Mouse (Mus musculus) layer of hippocampus, adult 18-20 months (tissue): ENCODE data around the gene Golim4. TPM values are rescaled to one million over a fixed set of nuclear protein-coding genes. Genes with fewer than 3 reads are reported as not detected.

Experiments
- DNase-seq, 2 experiments: peaks; one replicate each; pipeline ENCODE4 v3.0.0; 2022; ENCODE audit warnings: low spot score in 2 of 2
- total RNA-seq, 2 experiments: library from RNA; stranded (reverse); gene quantifications; 2 replicates each; pipeline ENCODE4 v1.2.3; 2021

Gene Golim4
- total RNA-seq, 2 experiments from 2014 or later, result 25.3 to 27.5 TPM

DNA sequence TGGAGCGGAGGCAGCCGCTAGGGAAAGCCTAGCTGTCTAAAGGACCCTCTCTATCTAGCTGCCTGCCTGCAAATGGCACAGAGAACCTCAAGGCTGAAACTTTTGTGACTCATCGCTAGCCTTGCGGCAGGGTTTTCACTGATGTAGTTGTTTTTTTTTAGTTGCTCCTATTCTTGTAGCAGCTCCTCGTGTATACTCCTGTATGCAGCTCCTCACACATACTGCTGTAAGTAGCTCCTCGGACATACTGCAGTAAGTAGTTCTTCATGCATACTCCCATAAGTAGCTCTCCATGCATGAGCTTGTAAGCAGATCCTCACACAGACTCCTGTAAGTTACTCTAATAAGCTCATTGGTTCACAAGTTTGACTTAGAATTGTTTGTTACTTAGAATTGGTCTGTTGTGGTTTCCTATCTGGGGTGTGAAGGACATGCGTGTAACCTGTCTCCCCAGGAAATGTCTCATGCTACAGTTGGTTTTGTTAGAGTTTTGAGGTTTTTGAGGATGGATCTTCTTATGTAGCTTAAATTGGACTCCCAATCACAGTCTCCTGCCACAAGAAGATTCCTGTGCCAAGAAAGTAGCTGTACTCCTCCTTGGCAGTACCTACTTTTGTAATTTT lies 26.7 kb downstream of the Golim4 start:
- no peak for DNase-seq

DNA sequence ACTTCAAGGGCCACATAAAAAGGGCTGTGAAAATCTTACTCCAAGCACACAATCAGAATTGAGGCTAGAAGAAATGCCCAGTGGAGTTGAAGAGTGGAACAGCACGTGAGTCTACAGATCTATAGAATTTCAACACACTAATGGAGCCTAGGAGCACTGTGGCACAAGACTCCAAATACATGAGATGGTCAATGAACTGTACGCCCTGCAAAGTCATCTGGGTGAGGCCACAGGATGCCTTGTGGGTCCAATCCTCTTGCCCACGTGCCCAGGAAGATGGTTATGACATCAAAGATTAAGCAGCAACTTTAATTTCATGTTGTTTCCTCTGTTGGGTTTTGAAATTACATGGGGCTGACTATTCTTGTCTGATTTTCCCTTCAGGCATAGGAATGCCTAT lies 30.4 kb downstream of the Golim4 start:
- no peak for DNase-seq

DNA sequence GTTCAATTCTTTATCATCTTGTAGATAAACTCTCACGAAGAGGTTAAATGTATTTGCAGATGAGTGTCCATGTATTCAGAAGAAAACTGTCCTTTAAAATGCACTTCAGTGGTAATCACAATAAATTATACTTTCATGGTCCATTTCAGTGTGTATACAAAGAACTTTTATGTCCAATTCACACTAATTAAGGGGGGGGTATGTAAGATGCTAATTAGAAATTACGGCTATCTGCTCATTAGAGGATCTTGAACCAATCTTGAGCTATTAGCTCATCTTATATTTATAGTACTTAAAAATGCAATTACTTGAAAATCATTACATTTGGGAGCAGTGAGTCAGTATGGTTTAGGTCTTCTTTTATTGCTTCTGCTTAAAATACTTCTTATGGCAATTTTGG lies 31.6 kb downstream of the Golim4 start:
- no peak for DNase-seq

DNA sequence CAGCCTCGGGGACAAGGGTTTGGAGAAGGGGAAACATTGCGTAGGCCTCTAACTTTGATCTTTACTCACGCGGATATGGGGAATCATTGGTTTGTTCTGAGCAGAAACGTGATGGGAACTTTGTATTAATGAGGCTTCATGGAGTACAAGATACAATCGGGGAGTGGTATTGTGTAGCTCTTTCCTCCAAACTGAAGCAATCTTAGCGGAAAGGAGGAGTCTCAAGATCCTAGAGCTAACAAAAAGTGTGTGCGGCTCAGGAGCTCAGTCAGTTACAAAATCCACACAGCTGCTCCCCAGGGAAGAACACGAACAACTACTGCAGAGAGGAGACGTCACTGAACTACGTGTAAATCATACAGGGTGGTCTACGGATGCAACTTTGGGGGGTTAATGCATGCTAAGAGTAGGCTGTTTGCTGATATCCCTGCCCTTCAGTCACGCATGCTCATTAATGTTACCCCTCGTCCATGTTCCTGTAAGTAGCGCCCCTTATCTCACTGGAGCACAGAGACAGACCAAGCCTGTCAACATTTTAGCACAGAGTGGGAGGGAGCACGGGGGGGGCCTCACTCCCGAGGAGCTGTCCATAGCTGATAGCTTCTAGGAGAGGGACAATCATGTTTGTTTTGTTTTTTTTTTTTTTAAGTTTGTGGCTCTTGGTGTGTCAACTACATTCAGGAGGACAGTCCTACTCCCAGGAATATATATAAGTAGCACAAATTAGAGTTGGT lies 38.8 kb downstream of the Golim4 start:
- no peak for DNase-seq

- DNase-seq, result no peak
These were observed 44.0 kb downstream of the Golim4 start for GRCm38 (mm10) chr3:75912786-75913185.

DNA sequence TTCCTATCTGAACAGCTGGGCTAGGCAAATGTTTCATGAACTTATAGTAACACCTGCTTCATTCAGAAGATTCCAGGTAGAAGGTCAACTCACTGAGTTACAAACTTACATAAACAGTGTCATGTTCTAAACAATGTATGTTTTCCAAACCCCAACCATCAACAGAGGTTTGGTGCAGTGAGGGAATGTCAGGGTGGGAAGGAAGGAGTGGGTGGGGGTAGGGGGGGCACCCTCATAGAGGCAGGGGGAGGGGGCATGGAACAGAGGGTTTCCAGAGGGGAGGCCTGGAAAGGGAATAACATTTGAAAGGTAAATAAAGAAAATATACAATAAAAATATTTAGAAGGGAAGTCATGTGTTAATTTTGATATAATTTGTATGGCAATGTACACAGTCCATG lies 46.0 kb downstream of the Golim4 start:
- no peak for DNase-seq

GRCm38 (mm10) chr3:75910257-75910656 lies 46.5 kb downstream of the Golim4 start:
- peak; percentile 11 to 77 for DNase-seq

- no peak for DNase-seq
These were observed 54.7 kb downstream of the Golim4 start for GRCm38 (mm10) chr3:75901903-75902598.

GRCm38 (mm10) chr3:75895075-75895474 lies 61.7 kb downstream of the Golim4 start:
- DNase-seq, result no peak

DNA sequence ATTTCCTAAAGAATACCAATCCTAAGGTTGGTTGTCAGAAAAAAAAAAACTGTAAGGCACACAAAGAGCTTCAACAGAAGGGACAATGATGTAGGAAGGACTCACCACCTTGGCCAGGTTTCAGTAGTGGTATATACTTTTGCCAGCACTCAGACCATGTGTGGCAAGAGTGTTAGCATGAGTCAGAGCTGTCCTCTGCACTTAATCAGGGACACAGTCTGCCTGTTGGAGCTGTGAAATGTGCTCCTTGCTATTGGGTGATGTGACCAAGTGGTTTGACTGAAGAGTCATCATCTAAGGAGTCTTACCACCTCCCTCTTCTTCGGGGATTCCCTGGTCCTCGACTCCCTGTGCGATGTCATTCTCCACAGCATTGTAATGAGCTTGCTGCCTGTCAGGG lies 65.2 kb downstream of the Golim4 start:
- DNase-seq, result no peak

- no peak for DNase-seq
These were observed 67.4 kb downstream of the Golim4 start for GRCm38 (mm10) chr3:75889323-75889722.

GRCm38 (mm10) chr3:75881582-75881981 lies 75.2 kb downstream of the Golim4 start:
- DNase-seq, result no peak

- no peak for DNase-seq
These were observed 77.5 kb downstream of the Golim4 start for GRCm38 (mm10) chr3:75879269-75879668.

GRCm38 (mm10) chr3:75868886-75869285 lies 87.9 kb downstream of the Golim4 start:
- no peak for DNase-seq

GRCm38 (mm10) chr3:75864203-75864602 lies 92.5 kb downstream of the Golim4 start:
- DNase-seq, result peak in 1 of 2 experiments; percentile 44

- DNase-seq, result peak in 1 of 2 experiments; percentile 37
These were observed 95.1 kb downstream of the Golim4 start for GRCm38 (mm10) chr3:75861677-75862076.

DNA sequence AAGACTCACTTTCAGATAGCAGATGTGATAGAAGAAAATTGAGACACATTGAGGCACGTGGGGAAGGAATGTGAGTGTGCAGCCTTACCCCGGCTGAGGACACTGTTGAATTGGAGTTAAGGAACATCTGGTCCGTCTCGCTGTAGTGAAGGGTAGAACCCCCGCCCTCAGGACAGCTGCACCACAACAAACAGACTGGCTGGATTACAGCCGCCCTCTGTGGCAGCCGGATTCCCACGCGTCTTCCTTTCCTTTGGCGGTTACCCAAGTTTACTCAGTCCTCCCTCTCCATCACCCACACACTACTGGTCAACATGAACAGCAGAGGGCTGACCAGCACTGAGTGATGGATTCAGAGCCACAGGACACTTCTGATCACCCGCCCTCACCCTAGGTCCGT lies 96.0 kb downstream of the Golim4 start:
- DNase-seq, result no peak

DNA sequence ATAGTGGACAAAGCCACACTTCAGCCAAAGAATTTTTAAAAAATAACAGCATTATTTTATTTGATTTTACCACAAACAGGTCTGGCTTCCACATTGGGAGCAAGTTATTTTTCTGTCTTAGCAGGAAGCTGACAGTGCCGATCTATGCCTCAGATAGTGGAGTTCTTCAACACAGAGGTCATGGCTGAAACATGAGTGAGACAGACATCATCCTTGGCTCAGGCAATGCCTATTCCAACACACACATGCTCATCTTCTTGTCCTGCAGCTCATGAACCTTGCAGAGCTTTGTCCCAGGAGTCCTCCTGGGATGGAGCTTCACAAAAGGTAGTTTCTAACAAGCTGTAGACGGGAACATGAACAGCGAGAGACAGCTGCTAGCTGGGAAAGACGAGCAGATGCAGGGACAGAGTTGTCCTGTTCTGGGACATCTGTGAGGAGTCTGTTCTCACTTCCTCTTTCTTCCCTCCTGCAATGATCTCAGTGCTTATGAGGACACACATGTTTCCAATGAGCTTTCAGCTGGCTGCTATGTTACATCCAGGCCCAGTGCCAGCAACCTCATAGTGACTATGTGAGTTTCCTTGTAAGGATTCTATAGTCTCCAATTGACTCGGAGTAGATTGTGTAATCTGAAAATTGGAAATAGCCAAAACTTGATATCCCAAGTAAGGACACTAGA lies 121.3 kb downstream of the Golim4 start:
- DNase-seq, result no peak

GRCm38 (mm10) chr3:75834827-75835226 lies 121.9 kb downstream of the Golim4 start:
- DNase-seq, result no peak
